Mouse (Mus musculus): ENCODE results near the gene Pmepa1. TPM values are rescaled to one million over a fixed set of nuclear protein-coding genes. Genes with fewer than 3 reads are reported as not detected.

Gene Pmepa1
- 10.0 and 11.8 TPM in 2 replicates for polyA plus RNA-seq (2015; fragmentation: Nextera tagmentation; extraction: Ambion mirVana)

DNA sequence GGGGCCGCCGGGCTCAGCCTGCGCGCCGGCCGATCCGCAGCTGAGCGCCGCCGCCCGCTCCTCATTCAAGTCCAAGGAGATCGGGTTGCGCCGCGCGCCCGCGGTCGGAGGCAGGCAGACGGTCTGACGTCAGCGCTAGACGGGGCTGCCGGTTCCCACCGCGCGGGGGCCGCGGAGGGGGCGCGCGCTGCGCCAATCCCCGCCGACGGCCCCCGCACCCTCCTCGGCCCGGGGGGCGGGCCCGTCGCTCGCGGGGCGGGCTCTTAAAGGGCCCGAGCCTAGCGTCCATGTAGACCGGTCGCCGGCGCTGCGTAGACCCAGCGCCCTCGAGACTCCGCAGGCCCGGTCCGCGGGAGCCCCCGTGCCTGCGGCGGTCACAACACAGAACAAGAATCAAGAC is at the start of gene Pmepa1:
TSS of gene Pmepa1 (minus strand) at position 125 of the 400 bp plus-strand sequence.

DNA sequence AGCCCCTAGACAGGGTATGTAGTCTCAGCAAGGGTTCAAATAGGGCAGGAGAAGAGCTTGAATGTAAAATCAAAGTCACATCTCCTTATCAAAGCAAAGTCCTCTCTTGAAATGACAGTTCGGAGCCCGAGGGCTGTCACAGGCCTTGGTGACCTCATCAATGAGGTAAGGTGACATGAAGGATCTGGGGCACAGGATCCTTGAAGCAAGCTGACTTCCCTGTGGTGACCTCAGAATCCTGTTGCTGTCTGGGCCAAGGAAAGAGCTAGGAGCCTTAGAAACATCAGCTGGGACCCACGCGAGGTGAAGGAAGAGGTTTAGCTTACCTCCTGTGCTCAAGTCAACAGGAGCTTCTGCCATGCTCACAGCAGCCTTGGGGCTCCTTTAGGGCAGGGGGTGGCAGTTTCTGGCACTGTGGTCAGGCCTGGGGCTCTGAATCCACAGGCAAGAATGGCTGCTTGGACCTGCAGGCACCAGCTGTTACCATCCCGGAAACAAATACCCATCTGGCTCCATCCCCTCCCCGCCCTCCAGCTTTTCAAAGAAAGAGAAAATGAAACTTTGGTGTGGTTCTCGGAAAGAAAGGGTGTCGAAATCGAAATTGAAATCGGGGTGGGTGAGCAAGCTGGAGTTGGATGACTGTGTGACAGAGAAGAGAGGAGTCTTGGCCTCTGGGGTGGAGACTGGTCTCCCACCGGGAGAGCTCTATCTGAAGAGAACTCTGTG is 57.8 kb downstream of the Pmepa1 start, which contains the start of gene Zbp1:
TSS of gene Zbp1 (minus strand) at position 508 of the 726 bp plus-strand sequence.

Other genes with a start within 250 kb of the Pmepa1 start
- 0.13 and 0.23 TPM in 2 replicates for gene Ctcfl, start 157.0 kb downstream of the Pmepa1 start, polyA plus RNA-seq (2015; fragmentation: Nextera tagmentation; extraction: Ambion mirVana)
- 0.18 and 0.45 TPM in 2 replicates for gene Pck1, start 123.5 kb downstream of the Pmepa1 start, polyA plus RNA-seq (2015; fragmentation: Nextera tagmentation; extraction: Ambion mirVana)
- 4.1 and 5.5 TPM in 2 replicates for gene Zbp1, start 57.6 kb downstream of the Pmepa1 start, polyA plus RNA-seq (2015; fragmentation: Nextera tagmentation; extraction: Ambion mirVana)
- not detected in 2 replicates for gene 1700021F07Rik, start 246.1 kb upstream of the Pmepa1 start, polyA plus RNA-seq (2015; fragmentation: Nextera tagmentation; extraction: Ambion mirVana)